Mouse (Mus musculus) kidney, postnatal 0 days (tissue): Measurements from ENCODE around the gene Olfr954. TPM values are rescaled to one million over a fixed set of nuclear protein-coding genes. Genes with fewer than 3 reads are reported as not detected.

Source experiments
- ATAC-seq: fragments of 200-750 bp; cut with Nextera tagmentation; replicated peaks from 2 replicates; pipeline ENCODE4 v1.8.0; 2017; ENCODE audit warnings: low read depth, moderate number of reproducible peaks, moderate TSS enrichment, moderate library complexity; ENCODE audit not compliant: low FRiP score
- DNase-seq: peaks from one replicate; pipeline ENCODE4 v3.0.0-alpha.2; 2016; ENCODE audit warnings: low spot score
- H3K27ac ChIP-seq: fragments of 300-500 bp; sonication (generic); 2 replicates; pipeline ENCODE4 v1.5.1; 2014; ENCODE audit warnings: mild to moderate bottlenecking
- H3K27me3 ChIP-seq: fragments of 300-500 bp; sonication (generic); 2 replicates; pipeline ENCODE4 v1.6.1; 2014; ENCODE audit warnings: low read length, mixed read lengths; ENCODE audit not compliant: insufficient read depth
- H3K36me3 ChIP-seq: fragments of 300-500 bp; sonication (generic); 2 replicates; pipeline ENCODE4 v1.6.1; 2014; ENCODE audit warnings: low read length, mixed read lengths; ENCODE audit not compliant: insufficient read depth
- H3K4me1 ChIP-seq: fragments of 300-500 bp; sonication (generic); replicated peaks from 2 replicates; pipeline ENCODE4 v1.6.1; 2014; ENCODE audit warnings: antibody characterized with exemption, low read length, mixed read lengths; ENCODE audit not compliant: insufficient read depth
- H3K4me2 ChIP-seq: fragments of 300-500 bp; sonication (generic); 2 replicates; pipeline ENCODE4 v1.6.1; 2014; ENCODE audit warnings: mild to moderate bottlenecking, low read length, moderate library complexity, mixed read lengths
- H3K4me3 ChIP-seq: fragments of 300-500 bp; sonication (generic); replicated peaks from 2 replicates; pipeline ENCODE4 v1.5.1; 2014; ENCODE audit warnings: low read depth, low read length
- H3K9ac ChIP-seq: fragments of 300-500 bp; sonication (generic); 2 replicates; pipeline ENCODE4 v1.6.1; 2014; ENCODE audit warnings: low read depth, low read length
- H3K9me3 ChIP-seq: fragments of 300-500 bp; sonication (generic); replicated peaks from 2 replicates; pipeline ENCODE4 v1.6.1; 2016; ENCODE audit warnings: low read length, inconsistent platforms, mixed read lengths
- CTCF ChIP-seq: IDR thresholded peaks from 2 replicates; pipeline ENCODE4 v1.5.1; 2016; ENCODE audit warnings: antibody characterized with exemption, low read depth, mild to moderate bottlenecking, moderate library complexity
- WGBS: fragments of 180-500 bp; shearing (Covaris S2); extraction: QIAGEN DNeasy Blood & Tissue Kit; methylation state at CpG from one replicate; pipeline ENCODE4 v1.1.7; 2014; 5-methylcytosine and 5-hydroxymethylcytosine counted together
- polyA plus RNA-seq: library from polyadenylated mRNA; unstranded; fragments of >200 nt; fragmentation: Nextera tagmentation; extraction: Ambion mirVana; gene quantifications from 2 replicates; pipeline ENCODE4 v1.2.1, GENCODE M21; 2015

The Olfr954 gene
- not detected in 2 replicates for polyA plus RNA-seq

GRCm38 (mm10) chr9:39456401-39456800 lies at the start of gene Olfr954:
Olfr954 (plus strand) TSS chr9:39456701.
- Histone ChIP-seq H3K9ac (no peak within 1 kb of the TSS), H3K36me3 (no peaks in the 10 kb centered on the region), H3K9me3 (no peaks in the 10 kb centered on the region), H3K4me2 (no peak within 1 kb of the TSS), H3K27me3 (no peaks in the 10 kb centered on the region), H3K27ac (no peak within 1 kb of the TSS), H3K4me3 (no peak within 1 kb of the TSS), H3K4me1 (no peaks in the 10 kb centered on the region)
- TF ChIP-seq CTCF: no peak
- ATAC-seq: no peak
- DNase-seq: no peak
- 88% methylated on average over 6 of the region's 6 CpGs for WGBS

- TF ChIP-seq CTCF: no peak
- no peaks in the 10 kb centered on the region for H3K27me3 ChIP-seq
- no peak for ATAC-seq
- H3K27ac ChIP-seq: no peak within 1 kb of the TSS
- H3K9me3 ChIP-seq: no peaks in the 10 kb centered on the region
- no peak within 1 kb of the TSS for H3K4me3 ChIP-seq
- H3K9ac ChIP-seq: no peak within 1 kb of the TSS
- no peak for DNase-seq
- no peaks in the 10 kb centered on the region for H3K36me3 ChIP-seq
- no peak within 1 kb of the TSS for H3K4me2 ChIP-seq
- H3K4me1 ChIP-seq: no peaks in the 10 kb centered on the region
Measured at GRCm38 (mm10) chr9:39427048-39427447, 29.5 kb upstream of the Olfr954 start, which contains the start of gene Olfr952. Olfr952 (minus strand) TSS chr9:39427148.

- ATAC-seq: no peak
- Histone ChIP-seq H3K27ac (no peak within 1 kb of the TSS), H3K9me3 (no peaks in the 10 kb centered on the region), H3K9ac (no peak within 1 kb of the TSS), H3K27me3 (no peaks in the 10 kb centered on the region), H3K4me1 (no peaks in the 10 kb centered on the region), H3K36me3 (no peaks in the 10 kb centered on the region), H3K4me3 (no peak within 1 kb of the TSS), H3K4me2 (no peak within 1 kb of the TSS)
- WGBS: 53% methylated on average over 1 of the region's 1 CpGs
- no peak for TF ChIP-seq CTCF
- no peak for DNase-seq
Measured at GRCm38 (mm10) chr9:39471844-39472243, 15.3 kb downstream of the Olfr954 start, which contains the start of gene Olfr955. Olfr955 (minus strand) TSS chr9:39471944.

GRCm38 (mm10) chr9:39493895-39494294 lies 37.4 kb downstream of the Olfr954 start, which contains the start of gene Olfr44:
Olfr44 (minus strand) TSS chr9:39493995.
- no peak for TF ChIP-seq CTCF
- Histone ChIP-seq H3K27ac (no peak within 1 kb of the TSS), H3K4me3 (no peak within 1 kb of the TSS), H3K9me3 (no peaks in the 10 kb centered on the region), H3K4me2 (no peak within 1 kb of the TSS), H3K27me3 (no peaks in the 10 kb centered on the region), H3K9ac (no peak within 1 kb of the TSS), H3K4me1 (no peaks in the 10 kb centered on the region), H3K36me3 (no peaks in the 10 kb centered on the region)
- ATAC-seq (no peak), DNase-seq (no peak)
- 85% methylated on average over 2 of the region's 2 CpGs for WGBS

GRCm38 (mm10) chr9:39508998-39509397 lies 52.5 kb downstream of the Olfr954 start:
- no peak overlapping the region for H3K9ac ChIP-seq
- no peaks in the 10 kb centered on the region for H3K27me3 ChIP-seq
- H3K27ac ChIP-seq: no peak overlapping the region
- peak; percentile 83 for TF ChIP-seq CTCF
- WGBS: 11% methylated on average over 6 of the region's 6 CpGs
- H3K4me3 ChIP-seq: no peak overlapping the region
- no peak overlapping the region for H3K4me2 ChIP-seq
- H3K36me3 ChIP-seq: no peaks in the 10 kb centered on the region
- ATAC-seq (no peak), DNase-seq (peak; percentile 79)
- no peaks in the 10 kb centered on the region for H3K9me3 ChIP-seq
- H3K4me1 ChIP-seq: no peaks in the 10 kb centered on the region

GRCm38 (mm10) chr9:39509412-39509811 lies 52.9 kb downstream of the Olfr954 start:
- H3K27ac ChIP-seq: no peak overlapping the region
- H3K4me2 ChIP-seq: no peak overlapping the region
- H3K36me3 ChIP-seq: no peaks in the 10 kb centered on the region
- WGBS: 83% methylated on average over 9 of the region's 9 CpGs
- H3K9ac ChIP-seq: no peak overlapping the region
- TF ChIP-seq CTCF: no peak
- H3K4me3 ChIP-seq: no peak overlapping the region
- ATAC-seq: no peak
- no peaks in the 10 kb centered on the region for H3K9me3 ChIP-seq
- no peaks in the 10 kb centered on the region for H3K27me3 ChIP-seq
- DNase-seq: no peak
- no peaks in the 10 kb centered on the region for H3K4me1 ChIP-seq

Other genes with a start within 250 kb of the Olfr954 start
- gene Olfr1537, start 206.7 kb upstream of the Olfr954 start, polyA plus RNA-seq: not detected in 2 replicates
- gene Olfr945, start 179.9 kb upstream of the Olfr954 start, polyA plus RNA-seq: not detected in 2 replicates
- not detected in 2 replicates for gene Olfr948, start 130.7 kb upstream of the Olfr954 start, polyA plus RNA-seq
- not detected in 2 replicates for gene Olfr951, start 69.3 kb upstream of the Olfr954 start, polyA plus RNA-seq
- gene Olfr952, start 29.6 kb upstream of the Olfr954 start, polyA plus RNA-seq: not detected in 2 replicates
- not detected in 2 replicates for gene Olfr955, start 15.2 kb downstream of the Olfr954 start, polyA plus RNA-seq
- not detected in 2 replicates for gene Olfr44, start 37.3 kb downstream of the Olfr954 start, polyA plus RNA-seq
- not detected in 2 replicates for gene Olfr957, start 59.1 kb downstream of the Olfr954 start, polyA plus RNA-seq
- not detected in 2 replicates for gene Olfr958, start 97.4 kb downstream of the Olfr954 start, polyA plus RNA-seq
- not detected in 2 replicates for gene Olfr959, start 118.9 kb downstream of the Olfr954 start, polyA plus RNA-seq
- 9.1 and 10.2 TPM in 2 replicates for gene AW551984, start 147.7 kb downstream of the Olfr954 start, polyA plus RNA-seq
- not detected in 2 replicates for gene Olfr148, start 154.0 kb downstream of the Olfr954 start, polyA plus RNA-seq
- gene Olfr960, start 164.7 kb downstream of the Olfr954 start, polyA plus RNA-seq: not detected in 2 replicates
- not detected in 2 replicates for gene Olfr961, start 188.4 kb downstream of the Olfr954 start, polyA plus RNA-seq
- not detected in 2 replicates for gene Olfr963, start 210.5 kb downstream of the Olfr954 start, polyA plus RNA-seq